Mouse (Mus musculus) small intestine, adult 2 months (tissue): ENCODE measurements around the gene Rab1a. TPM values are rescaled to one million over a fixed set of nuclear protein-coding genes. Genes with fewer than 3 reads are reported as not detected.

Experiments
- H3K27ac ChIP-seq: fragments of 200-500 bp; 2 replicates; pipeline ENCODE4 v1.5.1; 2012; ENCODE audit warnings: low read depth, low read length, control low read depth, inconsistent platforms; ENCODE audit not compliant: insufficient read depth
- H3K27me3 ChIP-seq: fragments of 200-500 bp; 2 replicates; pipeline ENCODE4 v1.6.1; 2012; ENCODE audit warnings: mild to moderate bottlenecking, moderate library complexity, low read length, inconsistent platforms; ENCODE audit not compliant: control insufficient read depth, insufficient read depth
- H3K36me3 ChIP-seq: fragments of 200-500 bp; 2 replicates; pipeline ENCODE4 v1.6.1; 2012; ENCODE audit warnings: mild to moderate bottlenecking, low read length, control low read depth, inconsistent platforms; ENCODE audit not compliant: control insufficient read depth, insufficient read depth
- H3K4me1 ChIP-seq: fragments of 200-500 bp; 2 replicates; pipeline ENCODE4 v1.6.1; 2012; ENCODE audit warnings: low read length, inconsistent platforms, mixed read lengths; ENCODE audit not compliant: control insufficient read depth, insufficient read depth, insufficient read length
- H3K4me3 ChIP-seq: fragments of 200-500 bp; 2 replicates; pipeline ENCODE4 v1.5.1; 2012; ENCODE audit warnings: low read depth, mild to moderate bottlenecking, control low read depth, inconsistent platforms, low read length, moderate library complexity
- CTCF ChIP-seq: fragments of 200-500 bp; IDR thresholded peaks from 2 replicates; pipeline ENCODE4 v1.5.1; 2012; ENCODE audit warnings: low read depth, mild to moderate bottlenecking, control low read depth, inconsistent platforms, low read length, moderate library complexity, mixed read lengths; ENCODE audit not compliant: insufficient replicate concordance, insufficient read length; ENCODE audit errors: extremely low read depth
- POLR2A ChIP-seq: fragments of 200-500 bp; IDR thresholded peaks from 2 replicates; pipeline ENCODE4 v1.6.1; 2012; ENCODE audit warnings: low read depth, mild to moderate bottlenecking, control low read depth, inconsistent platforms, low read length, moderate library complexity
- WGBS: fragments of 180-500 bp; shearing (Covaris S2); methylation state at CpG from one replicate; pipeline ENCODE4 v1.1.7; 2018; 5-methylcytosine and 5-hydroxymethylcytosine counted together
- polyA plus RNA-seq: library from polyadenylated mRNA; depleted of rRNA; stranded (reverse); fragments of >200 nt; gene quantifications from 2 replicates; pipeline ENCODE4 v1.2.3, GENCODE M21; 2012; rRNA removed

Gene Rab1a
- polyA plus RNA-seq, 1 experiment: 60.0 TPM

DNA sequence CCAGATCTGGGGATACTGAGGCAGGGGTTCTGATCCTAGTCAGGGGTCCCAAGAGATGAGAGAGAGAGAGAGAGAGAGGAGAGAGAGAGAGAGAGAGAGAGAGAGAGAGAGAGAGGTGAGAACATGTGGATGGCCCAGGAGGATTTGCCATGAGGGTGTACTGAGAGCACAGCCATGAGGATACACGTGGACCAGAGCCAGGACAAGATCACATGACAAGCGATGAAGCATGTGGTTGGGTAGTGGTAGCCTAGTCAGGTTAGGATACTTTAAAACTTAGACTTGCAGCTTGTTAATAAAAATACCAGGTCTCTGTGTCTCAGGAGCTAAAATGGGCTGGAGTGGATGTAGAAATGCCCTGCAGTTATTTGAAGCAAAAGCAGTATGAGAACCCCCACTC, 74.7 kb downstream of the Rab1a start:
- Histone ChIP-seq H3K4me1 (peaks cover 5% of the 10 kb centered on the region; the same call in 1 of the 2 replicates), H3K36me3 (no peaks in the 10 kb centered on the region), H3K27ac (no peak overlapping the region), H3K4me3 (no peak overlapping the region), H3K27me3 (no peaks in the 10 kb centered on the region)
- WGBS: 73% methylated on average over 2 of the region's 2 CpGs
- no peak for TF ChIP-seq CTCF
- TF ChIP-seq POLR2A: no peak

Other genes starting within 250 kb of the Rab1a start
- 4.6 and 10.7 TPM in 2 replicates for gene Actr2, start 88.5 kb upstream of the Rab1a start, polyA plus RNA-seq
- 3.5 and 4.6 TPM in 2 replicates for gene Cep68, start 48.0 kb downstream of the Rab1a start, polyA plus RNA-seq
- gene Slc1a4, start 131.3 kb downstream of the Rab1a start, polyA plus RNA-seq: 3.3 and 4.3 TPM in 2 replicates